Mouse (Mus musculus) yolk sac, embryonic 10.5 days (tissue): ENCODE results near the gene Pex26.

ENCODE experiments used
- DNase-seq: peaks from one replicate; pipeline ENCODE4 v3.0.0-alpha.2; 2017; ENCODE audit warnings: low spot score

Gene Pex26

GRCm38 (mm10) chr6:121166098-121166552, 17.3 kb upstream of the Pex26 start:
- peak; percentile 59 for DNase-seq

- no peak for DNase-seq
Observed at GRCm38 (mm10) chr6:121167381-121167975, 16.0 kb upstream of the Pex26 start.

DNA sequence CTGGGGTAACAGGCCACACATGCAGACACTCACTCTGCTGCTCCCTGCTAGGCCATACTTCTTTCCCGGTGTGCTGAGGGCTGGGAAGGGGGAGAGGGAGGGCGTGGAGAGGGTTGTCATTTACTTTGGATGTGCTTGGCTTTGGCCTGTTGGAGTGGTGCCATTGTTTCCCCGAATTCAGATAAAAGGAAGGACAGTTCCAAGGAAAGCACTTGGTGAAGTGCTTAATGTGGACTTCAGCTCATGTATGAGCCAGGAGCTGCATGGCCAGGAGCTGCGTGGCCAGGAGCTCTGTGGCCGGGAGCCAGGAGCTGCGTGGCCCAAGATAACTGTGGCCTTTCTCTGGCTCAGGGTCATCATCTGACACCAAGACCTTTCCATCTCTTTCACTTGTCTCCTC, 12.4 kb upstream of the Pex26 start:
- DNase-seq: no peak

GRCm38 (mm10) chr6:121173471-121173870, 10.0 kb upstream of the Pex26 start:
- DNase-seq: no peak

DNA sequence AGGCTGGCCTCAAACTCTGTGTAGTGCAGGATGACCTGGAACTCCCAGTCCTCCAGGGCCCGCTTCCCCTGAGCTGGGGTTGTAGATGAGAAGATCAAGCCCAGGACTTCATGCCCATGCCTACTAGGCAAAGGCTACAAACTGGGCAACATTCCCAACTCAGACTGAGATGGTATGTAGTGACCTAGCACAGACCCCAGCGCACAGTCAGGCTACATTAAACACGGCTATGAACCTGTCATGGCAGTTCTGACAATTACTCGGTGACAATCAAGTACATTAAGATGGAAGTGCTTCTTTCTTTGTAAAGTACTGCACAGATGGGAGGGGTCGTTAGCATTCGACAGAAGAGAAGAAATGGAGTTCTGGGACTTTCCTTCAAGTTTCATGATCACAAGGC, 8.7 kb upstream of the Pex26 start:
- no peak for DNase-seq

- no peak for DNase-seq
Observed at GRCm38 (mm10) chr6:121176011-121176730, 7.3 kb upstream of the Pex26 start.

DNA sequence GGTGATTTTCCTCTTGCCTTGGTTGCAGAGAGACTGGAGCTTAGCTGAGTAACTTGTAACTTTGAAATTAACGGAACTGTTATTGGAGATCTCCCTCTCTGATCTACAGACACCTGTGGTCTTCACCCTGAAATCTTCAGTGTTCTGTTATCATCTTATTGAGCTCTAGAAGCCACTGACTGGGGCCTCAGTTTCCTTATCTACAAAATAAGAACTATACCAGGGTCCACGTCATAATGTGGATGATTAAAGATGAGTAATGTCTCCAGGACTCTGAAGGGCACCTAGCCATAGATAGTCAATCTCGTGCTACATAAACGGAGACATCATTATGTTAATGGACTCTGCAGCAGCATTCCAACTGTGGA, 6.8 kb upstream of the Pex26 start:
- DNase-seq: no peak

- DNase-seq: no peak
Observed at GRCm38 (mm10) chr6:121177118-121177708, 6.3 kb upstream of the Pex26 start.

GRCm38 (mm10) chr6:121178700-121179358, 4.6 kb upstream of the Pex26 start:
- peak; percentile 61 for DNase-seq

DNA sequence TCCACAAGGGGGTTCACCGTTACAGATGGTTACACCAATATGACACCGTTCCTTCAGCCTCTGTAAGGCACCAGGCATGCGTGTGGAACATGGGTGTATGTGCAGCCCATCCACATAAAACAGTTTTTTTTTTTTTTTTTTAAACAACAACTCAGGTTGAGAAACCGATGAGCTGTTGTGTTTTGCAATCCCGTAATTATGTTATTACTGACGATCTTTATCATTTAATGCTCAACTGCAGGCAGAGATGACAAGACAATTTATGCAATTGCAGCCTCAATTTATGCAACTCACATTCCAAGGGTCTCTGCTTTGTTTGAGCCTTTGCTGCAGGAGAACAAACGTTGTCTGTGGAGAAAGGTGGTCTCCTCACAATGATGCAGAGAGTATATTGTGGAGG, 3.6 kb upstream of the Pex26 start:
- DNase-seq: no peak

DNA sequence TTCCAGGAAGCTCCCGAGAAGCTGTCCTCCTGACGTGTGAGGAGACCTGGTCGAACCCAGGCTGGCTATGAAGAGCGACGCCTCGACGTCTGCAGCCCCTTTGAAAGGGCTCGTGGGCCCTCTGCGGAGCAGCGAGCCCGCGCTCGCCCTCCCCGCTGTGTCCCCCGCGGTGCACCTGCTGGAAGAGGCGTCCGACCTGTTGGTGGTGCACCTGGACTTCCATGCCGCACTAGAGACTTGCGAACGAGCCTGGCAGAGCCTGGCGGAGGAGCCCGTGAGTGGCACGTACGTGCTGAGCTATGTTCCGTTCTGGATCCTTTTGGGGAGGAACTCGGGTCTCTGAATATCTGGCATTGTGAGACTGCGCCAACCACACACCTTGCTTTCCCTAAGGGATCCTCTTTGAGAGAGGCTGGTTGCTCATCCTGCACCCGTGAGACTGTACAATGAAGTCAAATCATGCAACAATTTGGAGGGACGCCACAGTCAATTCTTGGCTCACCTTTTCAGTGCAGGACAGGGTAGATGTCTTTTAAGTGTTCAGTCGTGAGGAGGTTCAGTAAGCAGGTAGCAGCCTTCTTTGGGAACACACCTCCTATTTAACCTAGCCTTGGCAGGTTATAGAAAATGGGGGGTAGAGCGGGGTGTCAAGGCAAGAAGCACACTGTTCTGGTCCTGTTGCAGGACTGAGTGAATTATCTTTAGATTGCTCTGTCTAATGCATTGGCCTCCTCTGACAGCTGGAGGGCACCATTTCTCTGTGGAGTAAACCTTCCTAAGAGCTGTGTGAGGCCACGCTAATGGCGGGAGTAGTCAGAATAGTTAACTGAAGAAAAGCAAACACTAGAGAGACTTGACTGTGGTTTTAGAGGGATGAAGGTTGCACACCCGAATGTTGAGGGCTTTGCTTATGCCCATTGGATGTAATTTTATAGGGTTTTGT, 1.0 kb downstream of the Pex26 start:
- peak; percentile 72 for DNase-seq

DNA sequence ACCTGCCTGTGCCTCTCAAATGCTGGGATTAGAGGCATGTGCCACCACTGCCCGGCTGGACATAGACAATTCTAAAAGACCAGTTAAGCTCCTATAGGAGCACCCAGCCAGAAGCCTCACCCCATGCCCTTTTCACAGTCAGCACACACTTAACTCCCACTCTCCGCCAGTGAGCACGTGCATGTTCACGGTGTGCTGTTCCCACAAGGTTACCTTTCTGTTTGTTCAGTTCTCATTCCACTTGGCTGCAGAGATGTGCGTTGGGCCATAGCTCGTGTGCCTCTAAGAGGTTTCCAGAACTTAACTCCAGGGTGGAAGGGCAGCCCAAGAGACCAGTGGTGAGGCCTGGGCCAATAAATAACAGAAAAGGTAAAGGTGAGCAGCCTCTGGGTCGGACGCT, 1.8 kb downstream of the Pex26 start:
- no peak for DNase-seq

GRCm38 (mm10) chr6:121191261-121192009, 8.0 kb downstream of the Pex26 start:
- no peak for DNase-seq

- peak; percentile 55 for DNase-seq
Observed at GRCm38 (mm10) chr6:121194061-121194955, 10.8 kb downstream of the Pex26 start.

- DNase-seq: no peak
Observed at GRCm38 (mm10) chr6:121194956-121195731, 11.7 kb downstream of the Pex26 start.

GRCm38 (mm10) chr6:121197807-121198365, 14.4 kb downstream of the Pex26 start:
- peak; percentile 80 for DNase-seq

GRCm38 (mm10) chr6:121200458-121200857, 17.0 kb downstream of the Pex26 start:
- no peak for DNase-seq

DNA sequence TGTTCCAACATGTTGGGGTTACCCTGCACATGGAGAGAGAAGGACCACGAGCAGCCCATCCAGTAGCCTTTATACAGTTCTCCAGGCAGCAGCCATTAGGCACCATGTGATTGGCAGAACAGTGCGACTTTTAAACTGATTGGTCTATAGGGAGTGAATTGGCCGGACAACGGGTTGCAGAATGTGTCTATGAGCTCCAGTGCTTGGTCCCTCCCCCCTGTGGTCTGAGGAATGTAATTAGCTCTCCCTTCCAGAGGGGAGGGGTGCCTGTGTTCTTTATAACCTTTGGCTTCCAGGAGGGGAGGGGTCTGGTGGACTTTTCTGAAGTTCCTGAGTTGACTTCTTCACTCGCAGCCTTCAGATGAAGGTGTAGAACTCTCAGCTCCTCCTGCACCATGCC, 18.6 kb downstream of the Pex26 start:
- DNase-seq: peak; percentile 58

DNA sequence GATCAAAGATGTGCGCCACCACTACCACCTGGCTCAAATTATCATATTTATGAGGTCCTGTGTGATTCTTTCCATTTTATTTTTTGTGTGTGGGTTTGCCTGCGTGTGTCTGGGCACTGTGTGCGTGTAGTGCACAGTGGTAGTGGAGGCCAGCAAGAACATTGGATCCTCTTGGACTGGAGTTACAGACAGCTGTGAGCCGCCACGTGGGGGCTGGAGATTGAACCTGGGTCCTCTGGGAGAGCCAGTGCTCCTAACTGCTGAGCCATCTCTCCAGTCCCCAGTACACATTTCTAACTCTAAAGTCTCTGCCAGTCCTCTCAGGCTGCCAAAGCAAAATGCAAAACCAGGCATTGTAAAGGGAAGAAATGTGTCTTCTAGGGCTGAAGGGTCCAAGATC, 23.0 kb downstream of the Pex26 start:
- DNase-seq: no peak
